Mouse (Mus musculus) lung, adult 10 weeks (tissue): ENCODE data around the gene Olfr1395. TPM values are rescaled to one million over a fixed set of nuclear protein-coding genes. Genes with fewer than 3 reads are reported as not detected.

Source experiments
- polyA plus RNA-seq: library from polyadenylated mRNA; stranded (reverse); fragments of 350-450 nt; fragmentation: Illumina TruSeq; extraction: RNeasy Lipid Tissue Mini Kit (QIAGEN cat#74804); gene quantifications from one replicate; pipeline ENCODE4 v1.2.3, GENCODE M21; 2014; ENCODE audit warnings: low read depth, low replicate concordance; ENCODE audit not compliant: insufficient read depth

The Olfr1395 gene
- polyA plus RNA-seq: not detected

GRCm38 (mm10) chr11:49141974-49142373, at the start of gene Olfr1395:
Gene Olfr1395 (plus strand): TSS chr11:49142274.

GRCm38 (mm10) chr11:49114774-49115173, 27.3 kb upstream of the Olfr1395 start, which contains the start of gene Olfr1396:
Gene Olfr1396 (minus strand): TSS chr11:49114874.

GRCm38 (mm10) chr11:49154077-49154476, 12.0 kb downstream of the Olfr1395 start, which contains the start of gene Olfr1394:
Gene Olfr1394 (plus strand): TSS chr11:49154377.

GRCm38 (mm10) chr11:49186955-49187488, 44.9 kb downstream of the Olfr1395 start, which contains the start of gene Btnl9:
Gene Btnl9 (minus strand): TSS chr11:49187159.

Other genes starting within 250 kb of the Olfr1395 start
- 0.97 TPM for gene Gm5431, start 240.1 kb upstream of the Olfr1395 start, polyA plus RNA-seq
- 2.9 TPM for gene Psme2b, start 196.1 kb upstream of the Olfr1395 start, polyA plus RNA-seq
- gene Olfr56, start 163.4 kb upstream of the Olfr1395 start, polyA plus RNA-seq: 0.87 TPM
- gene 9930111J21Rik1, start 162.9 kb upstream of the Olfr1395 start, polyA plus RNA-seq: 1.6 TPM
- gene Gm12185, start 150.0 kb upstream of the Olfr1395 start, polyA plus RNA-seq: 0.61 TPM
- 6.5 TPM for gene Tgtp1, start 148.1 kb upstream of the Olfr1395 start, polyA plus RNA-seq
- 3.5 TPM for gene 9930111J21Rik2, start 91.0 kb upstream of the Olfr1395 start, polyA plus RNA-seq
- 23.2 TPM for gene Tgtp2, start 78.1 kb upstream of the Olfr1395 start, polyA plus RNA-seq
- 39.1 TPM for gene Ifi47, start 65.7 kb upstream of the Olfr1395 start, polyA plus RNA-seq
- gene Olfr1396, start 27.4 kb upstream of the Olfr1395 start, polyA plus RNA-seq: not detected
- not detected for gene Olfr1394, start 12.1 kb downstream of the Olfr1395 start, polyA plus RNA-seq
- gene Btnl9, start 44.9 kb downstream of the Olfr1395 start, polyA plus RNA-seq: 0.89 TPM
- gene Zfp62, start 61.0 kb downstream of the Olfr1395 start, polyA plus RNA-seq: 10.9 TPM
- 66.7 TPM for gene Mgat1, start 101.9 kb downstream of the Olfr1395 start, polyA plus RNA-seq
- gene Olfr1393, start 136.0 kb downstream of the Olfr1395 start, polyA plus RNA-seq: not detected
- not detected for gene Olfr1392, start 143.0 kb downstream of the Olfr1395 start, polyA plus RNA-seq
- not detected for gene Olfr10, start 162.5 kb downstream of the Olfr1395 start, polyA plus RNA-seq
- gene Olfr1391, start 180.5 kb downstream of the Olfr1395 start, polyA plus RNA-seq: not detected
- not detected for gene Olfr1390, start 192.9 kb downstream of the Olfr1395 start, polyA plus RNA-seq